Mouse (Mus musculus): ENCODE data around the gene Tcf7l1. TPM values are rescaled to one million over a fixed set of nuclear protein-coding genes. Genes with fewer than 3 reads are reported as not detected.
A peak's percentile ranks its signal among the peaks of the same experiment; 100 is the strongest.

Gene Tcf7l1
- polyA plus RNA-seq, 1 experiment from 2014 or later = 13.6 TPM

DNA sequence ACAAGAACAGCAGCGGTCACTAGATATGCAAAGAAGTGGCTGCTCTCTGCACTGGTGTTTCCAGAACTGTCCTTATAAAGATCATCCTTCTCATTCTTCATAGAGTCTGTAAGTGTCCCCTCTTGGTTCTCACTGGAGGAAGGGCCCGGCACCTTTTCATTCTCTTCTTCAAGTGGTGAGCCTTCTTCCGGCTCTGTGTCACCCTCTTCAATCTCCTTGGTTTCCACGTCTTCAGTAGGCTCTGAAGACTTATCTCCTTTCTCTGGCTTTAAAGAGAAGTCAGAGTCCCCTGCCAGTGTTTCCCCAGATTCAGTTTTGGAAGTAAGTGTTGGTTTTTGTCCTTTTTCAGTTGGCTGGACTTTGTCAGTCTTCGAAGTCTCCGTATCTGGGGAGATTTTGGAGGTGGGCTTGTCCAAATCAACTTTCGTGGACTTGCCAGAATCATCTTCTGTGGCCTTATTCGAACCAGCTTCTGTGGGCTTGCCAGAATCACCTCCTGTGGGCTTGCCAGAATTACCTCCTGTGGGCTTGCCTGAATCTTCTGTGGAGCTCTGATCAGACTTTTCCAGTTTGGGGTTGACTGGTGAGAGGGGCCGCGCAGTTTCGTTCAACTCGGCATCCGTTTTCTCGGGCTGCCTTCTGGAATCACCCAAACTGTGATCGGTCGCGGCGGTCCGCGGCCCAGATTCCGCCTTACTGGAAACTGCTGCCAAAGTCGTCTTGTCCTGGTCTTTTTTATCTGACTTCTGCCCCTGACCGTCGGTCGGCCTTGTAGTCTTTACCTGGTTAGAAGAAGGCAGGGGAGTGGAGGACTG is 173.3 kb downstream of the Tcf7l1 start:
- Histone ChIP-seq H3K4me1 (ENCODE audit: control insufficient read depth, insufficient read depth, low read length) (peaks cover 25% of the 10 kb centered on the region), H3K27ac (ENCODE audit: low read length) (no peak overlapping the region; the same call in 1 of the 2 replicates), H3K9me3 (replicated peaks; ENCODE audit: control insufficient read depth, low read length) (no peaks in the 10 kb centered on the region), H3K9ac (ENCODE audit: low read length) (peak overlapping the region; percentile 77), H3K4me2 (ENCODE audit: low read depth, low read length) (peak overlapping the region; percentile 88), H3K36me3 (ENCODE audit: control insufficient read depth, insufficient read depth) (peaks cover 12% of the 10 kb centered on the region), H3K27me3 (ENCODE audit: control insufficient read depth, insufficient read depth, low read length) (no peaks in the 10 kb centered on the region), H3K4me3 (ENCODE audit: low read length) (peak overlapping the region; percentile 84)
- ATAC-seq (replicated peaks; ENCODE audit: extremely low read depth, insufficient read depth, low FRiP score) = no peak
- WGBS = 18% methylated on average over 25 of the region's 25 CpGs

DNA sequence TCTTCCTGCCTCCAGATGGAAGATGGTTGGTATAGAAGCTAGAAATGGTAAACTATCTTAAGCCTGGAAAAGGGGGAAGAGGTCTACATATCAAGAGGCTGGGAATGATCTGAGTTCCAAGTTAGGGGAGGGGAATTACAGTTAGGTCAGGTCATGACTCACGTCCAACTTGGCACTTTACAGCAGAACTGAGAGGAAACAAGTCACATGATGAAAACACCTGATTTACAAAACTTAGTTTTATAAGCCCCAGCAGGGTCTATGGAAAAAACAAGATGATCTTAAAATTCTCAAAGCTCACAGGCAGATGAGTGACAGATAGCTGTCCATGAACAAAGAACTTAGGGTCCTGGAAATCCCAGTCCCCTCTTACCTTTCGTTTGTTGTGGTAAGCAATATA is 173.9 kb downstream of the Tcf7l1 start:
- Histone ChIP-seq H3K27me3 (ENCODE audit: control insufficient read depth, insufficient read depth, low read length) (no peaks in the 10 kb centered on the region), H3K4me2 (ENCODE audit: low read depth, low read length) (peak overlapping the region; percentile 88), H3K9ac (ENCODE audit: low read length) (peak overlapping the region; percentile 77), H3K36me3 (ENCODE audit: control insufficient read depth, insufficient read depth) (peaks cover 12% of the 10 kb centered on the region), H3K27ac (ENCODE audit: low read length) (no peak overlapping the region), H3K4me1 (ENCODE audit: control insufficient read depth, insufficient read depth, low read length) (peaks cover 25% of the 10 kb centered on the region), H3K9me3 (replicated peaks; ENCODE audit: control insufficient read depth, low read length) (no peaks in the 10 kb centered on the region), H3K4me3 (ENCODE audit: low read length) (peak overlapping the region; percentile 84)
- WGBS = 50% methylated on average over 2 of the region's 2 CpGs
- no peak for ATAC-seq (replicated peaks; ENCODE audit: extremely low read depth, insufficient read depth, low FRiP score)

DNA sequence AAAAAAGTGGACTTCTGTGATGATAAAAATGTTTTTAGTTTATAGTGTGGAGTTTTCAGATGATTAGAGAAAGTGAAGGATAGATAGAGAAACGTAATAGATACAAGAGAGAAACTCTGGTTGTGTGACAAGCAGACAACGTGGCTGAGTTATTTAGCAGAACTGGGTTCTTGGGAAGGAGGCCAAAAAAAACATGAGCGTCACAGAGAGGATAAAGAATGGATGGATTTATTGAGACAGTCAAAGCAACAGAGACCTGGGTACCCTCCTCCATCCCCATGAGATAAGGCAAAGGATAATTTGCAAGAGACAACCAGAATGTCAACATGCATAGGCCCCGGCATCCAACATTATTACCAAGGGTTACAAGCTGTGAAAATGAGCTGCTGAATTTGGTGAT is 178.8 kb downstream of the Tcf7l1 start:
- no peak overlapping the region for H3K4me3 ChIP-seq (ENCODE audit: low read length)
- WGBS = 48% methylated on average over 4 of the region's 4 CpGs
- no peak overlapping the region for H3K27ac ChIP-seq (ENCODE audit: low read length)
- no peaks in the 10 kb centered on the region for H3K9me3 ChIP-seq (replicated peaks; ENCODE audit: control insufficient read depth, low read length)
- H3K9ac ChIP-seq (ENCODE audit: low read length) = no peak overlapping the region
- ATAC-seq (replicated peaks; ENCODE audit: extremely low read depth, insufficient read depth, low FRiP score) = no peak
- H3K27me3 ChIP-seq (ENCODE audit: control insufficient read depth, insufficient read depth, low read length) = no peaks in the 10 kb centered on the region
- no peak overlapping the region for H3K4me2 ChIP-seq (ENCODE audit: low read depth, low read length)
- peaks cover 38% of the 10 kb centered on the region for H3K36me3 ChIP-seq (ENCODE audit: control insufficient read depth, insufficient read depth)
- H3K4me1 ChIP-seq (ENCODE audit: control insufficient read depth, insufficient read depth, low read length) = peaks cover 12% of the 10 kb centered on the region

DNA sequence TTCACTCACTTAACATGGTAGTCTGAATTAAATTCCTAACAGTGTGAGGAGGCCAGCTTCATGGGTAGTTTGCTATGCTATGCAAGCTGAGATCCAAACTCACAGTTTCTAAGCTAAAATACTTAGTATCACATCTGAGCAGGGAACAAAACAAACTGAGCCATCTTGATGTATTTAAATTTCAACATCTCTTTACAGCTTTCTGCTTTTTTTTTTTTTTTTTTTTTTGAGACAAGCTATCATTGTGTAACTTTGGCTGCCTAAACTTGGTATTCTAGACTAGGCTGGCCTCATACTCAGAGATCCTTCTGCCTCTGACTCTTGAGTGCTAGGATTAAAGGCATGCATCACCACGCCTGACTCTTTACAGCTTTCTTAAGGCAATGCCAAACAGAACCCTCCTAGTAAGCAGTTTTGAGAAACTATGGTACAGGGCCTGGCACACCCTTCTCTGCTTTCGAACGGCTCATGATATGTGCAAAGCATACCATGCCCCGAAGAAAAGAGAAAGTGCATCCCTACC is 180.3 kb downstream of the Tcf7l1 start:
- no peak for ATAC-seq (replicated peaks; ENCODE audit: extremely low read depth, insufficient read depth, low FRiP score)
- Histone ChIP-seq H3K4me2 (ENCODE audit: low read depth, low read length) (no peak overlapping the region), H3K9ac (ENCODE audit: low read length) (no peak overlapping the region), H3K27me3 (ENCODE audit: control insufficient read depth, insufficient read depth, low read length) (no peaks in the 10 kb centered on the region), H3K36me3 (ENCODE audit: control insufficient read depth, insufficient read depth) (peaks cover 49% of the 10 kb centered on the region), H3K4me1 (ENCODE audit: control insufficient read depth, insufficient read depth, low read length) (no peaks in the 10 kb centered on the region), H3K27ac (ENCODE audit: low read length) (no peak overlapping the region), H3K9me3 (replicated peaks; ENCODE audit: control insufficient read depth, low read length) (no peaks in the 10 kb centered on the region), H3K4me3 (ENCODE audit: low read length) (no peak overlapping the region)
- 95% methylated on average over 4 of the region's 4 CpGs for WGBS

DNA sequence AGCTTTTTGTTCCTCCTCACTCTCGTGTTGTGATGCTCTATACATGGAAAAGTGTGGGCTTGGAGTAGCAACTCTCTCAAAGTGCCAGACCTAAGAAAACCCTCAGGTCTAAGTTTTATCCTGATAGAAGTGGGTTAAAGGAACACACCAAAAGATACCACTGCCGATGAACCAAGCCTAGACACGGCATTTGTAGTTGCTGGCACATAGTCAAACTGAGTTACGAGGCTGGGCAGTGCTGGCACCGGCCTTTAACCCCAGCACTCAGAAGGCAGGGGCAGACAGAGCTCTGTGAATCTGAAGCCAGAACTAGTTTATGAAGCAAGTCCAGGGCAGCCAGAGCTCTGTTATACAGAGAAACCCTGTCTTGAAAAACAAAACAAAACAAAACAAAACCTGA is 181.4 kb downstream of the Tcf7l1 start:
- Histone ChIP-seq H3K27me3 (ENCODE audit: control insufficient read depth, insufficient read depth, low read length) (no peaks in the 10 kb centered on the region), H3K36me3 (ENCODE audit: control insufficient read depth, insufficient read depth) (peaks cover 43% of the 10 kb centered on the region), H3K4me3 (ENCODE audit: low read length) (no peak overlapping the region), H3K9me3 (replicated peaks; ENCODE audit: control insufficient read depth, low read length) (no peaks in the 10 kb centered on the region), H3K4me2 (ENCODE audit: low read depth, low read length) (no peak overlapping the region), H3K4me1 (ENCODE audit: control insufficient read depth, insufficient read depth, low read length) (no peaks in the 10 kb centered on the region), H3K27ac (ENCODE audit: low read length) (no peak overlapping the region), H3K9ac (ENCODE audit: low read length) (no peak overlapping the region)
- WGBS = 80% methylated on average over 5 of the region's 5 CpGs
- ATAC-seq (replicated peaks; ENCODE audit: extremely low read depth, insufficient read depth, low FRiP score) = no peak

DNA sequence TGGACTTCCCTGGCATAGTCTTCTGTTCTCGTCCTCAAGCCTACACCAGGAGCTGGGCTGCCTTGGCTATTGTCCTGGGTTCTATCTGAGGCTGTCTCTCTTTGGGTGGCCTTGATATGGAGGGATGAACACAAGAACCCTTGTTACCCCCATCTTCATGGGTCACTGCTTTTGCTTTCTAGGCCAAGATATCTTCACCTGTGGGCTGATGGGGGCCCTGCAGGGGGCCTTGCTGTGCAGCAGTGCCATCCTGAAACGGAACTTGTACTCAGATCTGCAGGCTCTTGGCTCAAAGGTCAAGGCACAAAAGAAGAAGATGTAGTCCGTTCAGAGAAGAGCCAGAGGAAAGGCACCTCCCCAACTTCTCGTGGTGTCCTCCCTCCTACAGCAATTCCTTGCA is 182.0 kb downstream of the Tcf7l1 start:
- no peak overlapping the region for H3K27ac ChIP-seq (ENCODE audit: low read length)
- H3K27me3 ChIP-seq (ENCODE audit: control insufficient read depth, insufficient read depth, low read length) = no peaks in the 10 kb centered on the region
- ATAC-seq (replicated peaks; ENCODE audit: extremely low read depth, insufficient read depth, low FRiP score) = no peak
- no peak overlapping the region for H3K4me2 ChIP-seq (ENCODE audit: low read depth, low read length)
- 85% methylated on average over 4 of the region's 4 CpGs for WGBS
- no peak overlapping the region for H3K4me3 ChIP-seq (ENCODE audit: low read length)
- H3K4me1 ChIP-seq (ENCODE audit: control insufficient read depth, insufficient read depth, low read length) = no peaks in the 10 kb centered on the region
- H3K9ac ChIP-seq (ENCODE audit: low read length) = no peak overlapping the region
- H3K36me3 ChIP-seq (ENCODE audit: control insufficient read depth, insufficient read depth) = peaks cover 43% of the 10 kb centered on the region
- H3K9me3 ChIP-seq (replicated peaks; ENCODE audit: control insufficient read depth, low read length) = no peaks in the 10 kb centered on the region

DNA sequence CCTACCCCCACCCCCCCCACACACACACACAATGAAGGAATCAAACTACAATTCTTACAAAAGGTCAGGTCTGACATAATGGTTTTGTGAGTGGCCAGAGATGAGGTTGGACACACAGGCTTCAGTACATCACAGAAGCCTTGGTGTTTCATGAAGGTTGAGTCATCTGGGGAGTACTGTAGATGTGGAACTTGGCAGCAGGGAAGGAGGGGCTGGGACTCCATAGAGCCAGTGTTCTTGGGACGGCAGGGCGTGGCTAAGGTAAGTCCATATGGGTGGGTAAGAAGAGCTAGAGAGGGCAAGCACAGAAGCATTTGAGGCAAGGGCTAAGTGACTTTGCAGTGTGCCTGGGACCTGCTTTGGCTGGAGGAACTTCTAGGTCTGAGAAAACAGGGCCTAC is 185.0 kb downstream of the Tcf7l1 start:
- 85% methylated on average over 2 of the region's 2 CpGs for WGBS
- no peak overlapping the region for H3K9ac ChIP-seq (ENCODE audit: low read length)
- ATAC-seq (replicated peaks; ENCODE audit: extremely low read depth, insufficient read depth, low FRiP score) = no peak
- H3K9me3 ChIP-seq (replicated peaks; ENCODE audit: control insufficient read depth, low read length) = no peaks in the 10 kb centered on the region
- no peak overlapping the region for H3K4me3 ChIP-seq (ENCODE audit: low read length)
- no peak overlapping the region for H3K4me2 ChIP-seq (ENCODE audit: low read depth, low read length)
- no peak overlapping the region for H3K27ac ChIP-seq (ENCODE audit: low read length)
- peaks cover 3% of the 10 kb centered on the region; the same call in 1 of the 2 replicates for H3K4me1 ChIP-seq (ENCODE audit: control insufficient read depth, insufficient read depth, low read length)
- peaks cover 33% of the 10 kb centered on the region for H3K36me3 ChIP-seq (ENCODE audit: control insufficient read depth, insufficient read depth)
- H3K27me3 ChIP-seq (ENCODE audit: control insufficient read depth, insufficient read depth, low read length) = no peaks in the 10 kb centered on the region

DNA sequence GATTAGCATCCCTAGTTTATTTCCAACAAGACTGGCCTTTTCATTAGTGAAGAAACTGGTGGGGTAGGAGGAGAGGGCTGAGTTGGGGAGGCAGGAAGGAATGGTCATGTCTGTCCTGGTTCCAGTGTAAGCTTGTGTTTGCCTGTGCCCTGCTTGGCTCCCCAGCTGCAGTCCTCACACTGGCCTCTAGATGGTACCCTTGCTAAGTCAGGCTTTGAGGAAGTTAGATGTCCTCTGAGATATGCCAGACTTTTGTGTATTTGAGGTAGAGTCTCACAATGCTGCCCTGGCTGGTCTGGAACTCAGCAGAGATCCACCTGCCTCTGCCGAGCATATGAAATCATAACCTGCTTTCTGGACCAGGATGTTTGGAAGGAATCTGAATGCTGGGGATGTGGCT is 187.3 kb downstream of the Tcf7l1 start:
- H3K36me3 ChIP-seq (ENCODE audit: control insufficient read depth, insufficient read depth) = peaks cover 24% of the 10 kb centered on the region
- no peak for ATAC-seq (replicated peaks; ENCODE audit: extremely low read depth, insufficient read depth, low FRiP score)
- no peak overlapping the region for H3K4me3 ChIP-seq (ENCODE audit: low read length)
- H3K4me1 ChIP-seq (ENCODE audit: control insufficient read depth, insufficient read depth, low read length) = peaks cover 14% of the 10 kb centered on the region
- H3K27ac ChIP-seq (ENCODE audit: low read length) = no peak overlapping the region
- whole genome bisulfite sequencing = 50% methylated on average over 1 of the region's 1 CpGs
- H3K27me3 ChIP-seq (ENCODE audit: control insufficient read depth, insufficient read depth, low read length) = no peaks in the 10 kb centered on the region
- no peak overlapping the region for H3K4me2 ChIP-seq (ENCODE audit: low read depth, low read length)
- H3K9ac ChIP-seq (ENCODE audit: low read length) = no peak overlapping the region
- no peaks in the 10 kb centered on the region for H3K9me3 ChIP-seq (replicated peaks; ENCODE audit: control insufficient read depth, low read length)

DNA sequence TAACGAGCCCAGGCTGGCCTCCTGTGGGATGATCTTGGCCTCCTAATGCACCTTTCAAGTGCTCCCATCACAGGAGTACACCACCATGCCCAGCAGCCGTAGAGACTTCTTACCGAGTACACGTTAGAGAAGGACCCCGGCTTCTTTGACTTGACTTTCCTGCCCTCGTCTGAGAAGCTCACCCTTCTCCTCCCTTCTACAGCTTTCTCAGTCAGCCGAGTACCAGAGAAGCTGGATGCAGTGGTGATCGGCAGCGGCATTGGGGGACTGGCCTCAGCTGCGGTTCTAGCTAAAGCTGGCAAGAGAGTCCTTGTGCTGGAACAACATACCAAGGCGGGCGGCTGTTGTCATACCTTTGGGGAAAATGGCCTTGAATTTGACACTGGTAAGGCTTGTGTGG is 188.3 kb downstream of the Tcf7l1 start:
- Histone ChIP-seq H3K4me2 (ENCODE audit: low read depth, low read length) (no peak overlapping the region), H3K4me1 (ENCODE audit: control insufficient read depth, insufficient read depth, low read length) (peaks cover 14% of the 10 kb centered on the region)
- WGBS = 81% methylated on average over 12 of the region's 12 CpGs

More for the DNA sequence above, 188.3 kb downstream of the Tcf7l1 start:
- H3K9ac ChIP-seq (ENCODE audit: low read length) = no peak overlapping the region
- no peaks in the 10 kb centered on the region for H3K27me3 ChIP-seq (ENCODE audit: control insufficient read depth, insufficient read depth, low read length)
- H3K4me3 ChIP-seq (ENCODE audit: low read length) = no peak overlapping the region
- H3K9me3 ChIP-seq (replicated peaks; ENCODE audit: control insufficient read depth, low read length) = no peaks in the 10 kb centered on the region
- peaks cover 14% of the 10 kb centered on the region for H3K36me3 ChIP-seq (ENCODE audit: control insufficient read depth, insufficient read depth)
- no peak for ATAC-seq (replicated peaks; ENCODE audit: extremely low read depth, insufficient read depth, low FRiP score)
- H3K27ac ChIP-seq (ENCODE audit: low read length) = no peak overlapping the region
